Mouse (Mus musculus): ENCODE results near the gene Lgr6.
A peak's percentile ranks its signal among the peaks of the same experiment; 100 is the strongest.

Lgr6 gene

GRCm38 (mm10) chr1:135014921-135015445 lies 90.1 kb downstream of the Lgr6 start:
- peak; percentile 49 for DNase-seq (ENCODE audit: low spot score)

GRCm38 (mm10) chr1:135012472-135012871 lies 92.6 kb downstream of the Lgr6 start:
- no peak for DNase-seq (ENCODE audit: low spot score)

- DNase-seq (ENCODE audit: low spot score), result no peak
These were observed 93.2 kb downstream of the Lgr6 start for GRCm38 (mm10) chr1:135011912-135012311.

- no peak for DNase-seq (ENCODE audit: low spot score)
These were observed 95.2 kb downstream of the Lgr6 start for GRCm38 (mm10) chr1:135009833-135010232.

GRCm38 (mm10) chr1:135005696-135006095 lies 99.4 kb downstream of the Lgr6 start:
- DNase-seq (ENCODE audit: low spot score), result no peak

GRCm38 (mm10) chr1:135003346-135003745 lies 101.7 kb downstream of the Lgr6 start:
- DNase-seq (ENCODE audit: low spot score), result no peak

- no peak for DNase-seq (ENCODE audit: low spot score)
These were observed 104.5 kb downstream of the Lgr6 start for GRCm38 (mm10) chr1:135000527-135000926.

- DNase-seq (ENCODE audit: low spot score), result no peak
These were observed 106.8 kb downstream of the Lgr6 start for GRCm38 (mm10) chr1:134998231-134998630.

- DNase-seq (ENCODE audit: low spot score), result no peak
These were observed 107.5 kb downstream of the Lgr6 start for GRCm38 (mm10) chr1:134997568-134997967.

- no peak for DNase-seq (ENCODE audit: low spot score)
These were observed 108.6 kb downstream of the Lgr6 start for GRCm38 (mm10) chr1:134996471-134996870.

- DNase-seq (ENCODE audit: low spot score), result no peak
These were observed 109.1 kb downstream of the Lgr6 start for GRCm38 (mm10) chr1:134995954-134996353.

- no peak for DNase-seq (ENCODE audit: low spot score)
These were observed 109.6 kb downstream of the Lgr6 start for GRCm38 (mm10) chr1:134995437-134995836.

- DNase-seq (ENCODE audit: low spot score), result no peak
These were observed 110.3 kb downstream of the Lgr6 start for GRCm38 (mm10) chr1:134994739-134995138.

GRCm38 (mm10) chr1:134992046-134992645 lies 112.9 kb downstream of the Lgr6 start:
- DNase-seq (ENCODE audit: low spot score), result peak; percentile 14

- peak; percentile 95 for DNase-seq (ENCODE audit: low spot score)
These were observed 115.7 kb downstream of the Lgr6 start for GRCm38 (mm10) chr1:134989372-134989771.

- no peak for DNase-seq (ENCODE audit: low spot score)
These were observed 117.1 kb downstream of the Lgr6 start for GRCm38 (mm10) chr1:134987962-134988341.

GRCm38 (mm10) chr1:134987173-134987961 lies 117.7 kb downstream of the Lgr6 start:
- DNase-seq (ENCODE audit: low spot score), result peak; percentile 80

- DNase-seq (ENCODE audit: low spot score), result no peak
These were observed 132.2 kb downstream of the Lgr6 start for GRCm38 (mm10) chr1:134972920-134973319.

- no peak for DNase-seq (ENCODE audit: low spot score)
These were observed 139.6 kb downstream of the Lgr6 start for GRCm38 (mm10) chr1:134965430-134965829.

GRCm38 (mm10) chr1:134962821-134963220 lies 142.3 kb downstream of the Lgr6 start:
- DNase-seq (ENCODE audit: low spot score), result no peak

GRCm38 (mm10) chr1:134962053-134962803 lies 142.8 kb downstream of the Lgr6 start, which contains the start of gene Ube2t:
TSS of gene Ube2t (plus strand) at chr1:134962565.
- DNase-seq (ENCODE audit: low spot score), result peak; percentile 98

GRCm38 (mm10) chr1:134960634-134961033 lies 144.4 kb downstream of the Lgr6 start:
- peak; percentile 11 for DNase-seq (ENCODE audit: low spot score)
